Mouse (Mus musculus) liver, embryonic 15.5 days (tissue): Measurements from ENCODE around the gene Cped1. TPM values are rescaled to one million over a fixed set of nuclear protein-coding genes. Genes with fewer than 3 reads are reported as not detected.
A peak's percentile ranks its signal among the peaks of the same experiment; 100 is the strongest.

Experiments used
- ATAC-seq: fragments of 200-750 bp; cut with Nextera tagmentation; 2 replicates; pipeline ENCODE4 v1.8.0; 2017; ENCODE audit warnings: moderate number of reproducible peaks, mild to moderate bottlenecking, moderate library complexity; ENCODE audit not compliant: insufficient read depth
- H3K27ac ChIP-seq: fragments of 300-500 bp; sonication (generic); replicated peaks from 2 replicates; pipeline ENCODE4 v1.5.1; 2015; ENCODE audit warnings: mild to moderate bottlenecking, inconsistent platforms
- H3K27me3 ChIP-seq: fragments of 300-500 bp; sonication (generic); 2 replicates; pipeline ENCODE4 v1.6.1; 2015; ENCODE audit warnings: mild to moderate bottlenecking, inconsistent platforms
- H3K36me3 ChIP-seq: fragments of 300-500 bp; sonication (generic); replicated peaks from 2 replicates; pipeline ENCODE4 v1.6.1; 2015; ENCODE audit warnings: moderate library complexity, mild to moderate bottlenecking, inconsistent platforms
- H3K4me1 ChIP-seq: fragments of 300-500 bp; sonication (generic); replicated peaks from 2 replicates; pipeline ENCODE4 v1.6.1; 2015; ENCODE audit warnings: inconsistent platforms
- H3K4me2 ChIP-seq: fragments of 300-500 bp; sonication (generic); 2 replicates; pipeline ENCODE4 v1.6.1; 2015; ENCODE audit warnings: moderate library complexity, mild to moderate bottlenecking, inconsistent platforms
- H3K4me3 ChIP-seq: fragments of 300-500 bp; sonication (generic); replicated peaks from 2 replicates; pipeline ENCODE4 v1.5.1; 2015; ENCODE audit warnings: mild to moderate bottlenecking, inconsistent platforms
- H3K9ac ChIP-seq: fragments of 300-500 bp; sonication (generic); 2 replicates; pipeline ENCODE4 v1.6.1; 2015; ENCODE audit warnings: moderate library complexity, mild to moderate bottlenecking, inconsistent platforms
- H3K9me3 ChIP-seq: fragments of 300-500 bp; sonication (generic); replicated peaks from 2 replicates; pipeline ENCODE4 v1.6.1; 2016; ENCODE audit warnings: inconsistent platforms
- WGBS: fragments of 180-500 bp; shearing (Covaris S2); methylation state at CpG from one replicate; pipeline ENCODE4 v1.1.7; 2015; ENCODE audit warnings: mixed read lengths; ENCODE audit not compliant: insufficient replicate concordance; 5-methylcytosine and 5-hydroxymethylcytosine counted together
- polyA plus RNA-seq: library from polyadenylated mRNA; unstranded; fragments of >200 nt; fragmentation: Nextera tagmentation; extraction: Ambion mirVana; gene quantifications from 2 replicates; pipeline ENCODE4 v1.2.1, GENCODE M21; 2015

The Cped1 gene
- polyA plus RNA-seq, 1 experiment from 2014 or later, result 3.7 TPM

DNA sequence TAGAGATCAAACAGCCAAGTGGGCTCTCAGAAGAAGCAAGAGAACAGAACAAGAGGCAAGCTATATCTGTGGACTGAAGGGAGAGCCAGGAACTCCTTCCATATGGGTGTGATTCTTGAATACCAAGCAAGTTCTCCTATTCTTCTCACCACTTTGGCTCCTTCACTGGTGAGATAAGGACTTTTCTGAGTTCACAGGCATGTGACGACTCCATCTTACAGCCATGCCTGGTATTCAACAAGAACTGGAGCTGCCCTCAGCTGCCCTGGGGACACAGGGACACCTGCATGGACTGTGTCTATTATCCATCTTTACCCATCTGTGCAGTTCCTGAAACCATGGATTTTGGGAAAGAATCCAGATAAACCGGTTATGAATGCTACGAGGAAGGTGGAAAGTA lies 15.2 kb downstream of the Cped1 start:
- Histone ChIP-seq H3K4me1 (peaks cover 20% of the 10 kb centered on the region), H3K9ac (no peak overlapping the region), H3K4me2 (no peak overlapping the region), H3K4me3 (no peak overlapping the region), H3K9me3 (no peaks in the 10 kb centered on the region), H3K27ac (0 out of 2 replicates have a peak overlapping the region, but pooled peaks have one; percentile 0), H3K27me3 (no peaks in the 10 kb centered on the region), H3K36me3 (no peaks in the 10 kb centered on the region)
- no peak for ATAC-seq
- 63% methylated on average over 3 of the region's 3 CpGs for WGBS

DNA sequence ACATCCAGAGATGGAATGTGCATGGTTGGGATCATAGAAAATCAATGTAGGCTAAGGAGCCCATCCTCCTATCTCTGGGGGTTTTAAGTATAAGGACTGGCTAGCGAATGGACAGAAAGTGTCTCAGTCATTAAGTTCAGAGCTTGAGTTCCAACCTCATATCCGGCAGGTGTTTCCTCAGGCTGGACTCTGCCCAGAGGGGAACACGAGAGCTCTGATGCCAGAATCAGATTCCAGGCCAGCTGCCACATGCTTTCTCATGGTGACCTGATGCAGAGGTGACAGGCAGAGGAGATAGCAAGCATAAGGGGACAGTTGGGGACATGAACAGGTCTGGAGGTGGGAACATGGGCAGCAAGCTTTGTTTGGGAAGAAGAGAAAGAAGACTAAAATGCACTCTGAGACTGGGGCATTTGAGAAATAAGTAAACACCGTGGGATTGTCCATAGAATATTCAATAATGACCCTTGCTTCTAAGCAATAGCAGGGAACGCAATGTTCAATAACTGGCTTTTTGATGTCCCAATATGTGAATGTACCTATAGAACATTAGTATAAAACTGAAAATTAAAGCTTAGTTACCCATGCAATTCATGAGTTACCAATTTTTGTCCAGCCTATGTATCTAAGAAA lies 15.7 kb downstream of the Cped1 start:
- no peak overlapping the region for H3K27ac ChIP-seq
- no peak overlapping the region for H3K4me3 ChIP-seq
- H3K27me3 ChIP-seq, result no peaks in the 10 kb centered on the region
- H3K4me1 ChIP-seq, result peaks cover 20% of the 10 kb centered on the region
- no peak overlapping the region for H3K9ac ChIP-seq
- no peaks in the 10 kb centered on the region for H3K9me3 ChIP-seq
- no peaks in the 10 kb centered on the region for H3K36me3 ChIP-seq
- no peak overlapping the region for H3K4me2 ChIP-seq
- ATAC-seq, result no peak
- 53% methylated on average over 5 of the region's 5 CpGs for WGBS

DNA sequence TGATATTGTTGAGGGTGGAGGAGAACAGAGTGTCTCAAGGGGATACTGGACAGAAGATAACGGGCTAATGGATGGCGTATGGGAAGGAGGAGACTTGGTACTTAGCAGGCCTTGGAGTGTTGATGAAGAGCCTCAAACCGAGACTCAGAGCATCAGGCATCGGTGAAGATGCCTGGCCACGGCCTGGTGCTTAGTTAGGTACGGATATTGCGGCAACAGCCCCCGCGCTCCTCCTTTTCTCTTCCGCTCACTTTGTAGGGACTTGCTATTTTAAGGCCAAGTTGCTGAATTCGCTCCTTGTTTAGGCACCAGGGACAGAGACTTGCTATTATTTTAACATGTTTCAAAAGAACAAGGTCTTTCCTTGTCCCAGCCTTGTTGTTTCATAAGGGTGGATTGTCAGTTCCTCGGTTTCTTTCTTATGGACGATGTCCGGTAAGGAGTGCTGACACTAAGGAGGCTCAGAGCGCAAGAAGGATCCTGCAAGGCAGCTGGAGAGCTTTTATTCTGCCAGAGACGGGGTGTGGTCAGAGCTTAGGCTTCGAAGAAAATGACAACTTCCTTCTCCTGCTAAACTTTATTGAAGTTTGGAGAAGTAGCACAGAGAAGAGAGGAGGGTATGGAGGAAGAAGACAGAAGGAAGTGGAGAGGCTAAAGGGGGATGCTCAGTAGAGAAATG lies 16.9 kb downstream of the Cped1 start:
- Histone ChIP-seq H3K4me1 (peaks cover 20% of the 10 kb centered on the region), H3K36me3 (no peaks in the 10 kb centered on the region), H3K9me3 (no peaks in the 10 kb centered on the region), H3K27me3 (no peaks in the 10 kb centered on the region), H3K9ac (no peak overlapping the region), H3K27ac (no peak overlapping the region), H3K4me2 (no peak overlapping the region), H3K4me3 (no peak overlapping the region)
- WGBS, result 48% methylated on average over 17 of the region's 17 CpGs
- no peak for ATAC-seq

DNA sequence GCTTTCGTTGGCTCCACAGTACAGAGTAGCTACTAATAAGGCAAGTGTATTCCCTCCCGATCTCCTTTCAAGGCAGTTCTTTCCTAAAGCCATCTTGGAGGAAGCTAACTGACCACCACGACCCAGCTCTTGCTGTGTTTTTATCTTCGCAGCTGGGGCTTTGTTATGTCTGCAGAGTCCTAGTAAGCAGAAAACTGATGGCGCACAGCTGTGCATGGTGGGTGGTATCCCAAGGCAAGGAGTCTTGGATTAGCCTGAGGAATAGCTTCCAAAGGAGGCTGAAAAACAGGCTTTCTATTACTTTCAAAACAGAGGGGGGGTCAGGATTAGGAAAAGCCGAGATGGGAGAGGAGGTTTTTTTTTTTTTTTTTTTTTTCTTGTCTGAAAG lies 17.5 kb downstream of the Cped1 start:
- ATAC-seq, result no peak
- no peaks in the 10 kb centered on the region for H3K36me3 ChIP-seq
- no peak overlapping the region for H3K9ac ChIP-seq
- no peaks in the 10 kb centered on the region for H3K27me3 ChIP-seq
- no peak overlapping the region for H3K4me2 ChIP-seq
- peaks cover 17% of the 10 kb centered on the region for H3K4me1 ChIP-seq
- 27% methylated on average over 6 of the region's 6 CpGs for WGBS
- no peaks in the 10 kb centered on the region for H3K9me3 ChIP-seq
- H3K4me3 ChIP-seq, result no peak overlapping the region
- no peak overlapping the region for H3K27ac ChIP-seq

DNA sequence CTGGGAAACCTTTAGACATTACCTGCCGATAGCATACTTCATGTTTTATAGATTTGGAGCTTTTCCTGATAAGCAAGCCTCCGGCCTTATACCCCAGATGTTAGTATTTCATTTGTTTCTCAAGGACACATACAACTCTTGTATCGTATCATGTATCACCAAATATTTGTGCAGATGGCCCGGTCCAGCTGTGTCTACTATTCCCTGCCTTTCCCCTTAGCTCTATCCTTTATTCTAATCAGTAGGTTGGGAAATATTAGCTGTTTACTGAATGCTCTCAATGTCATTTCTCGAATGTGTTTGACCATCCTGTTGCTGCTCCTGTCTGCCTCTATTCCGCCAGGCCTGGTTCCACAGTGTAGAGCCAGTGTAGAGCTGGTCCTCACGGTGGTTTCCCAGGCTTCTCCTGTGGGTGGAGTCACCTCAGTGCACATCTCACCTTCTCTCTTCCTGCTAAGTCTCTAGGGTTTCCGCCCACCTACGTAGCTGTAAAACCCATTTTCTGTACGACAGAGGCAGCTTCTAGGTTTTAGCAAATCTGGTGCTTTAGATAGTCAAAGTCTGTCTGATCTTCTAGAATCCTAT lies 18.3 kb downstream of the Cped1 start:
- Histone ChIP-seq H3K4me1 (peaks cover 10% of the 10 kb centered on the region), H3K27me3 (no peaks in the 10 kb centered on the region), H3K9ac (no peak overlapping the region), H3K4me3 (no peak overlapping the region), H3K27ac (no peak overlapping the region), H3K36me3 (no peaks in the 10 kb centered on the region), H3K4me2 (no peak overlapping the region), H3K9me3 (no peaks in the 10 kb centered on the region)
- no peak for ATAC-seq
- 68% methylated on average over 10 of the region's 10 CpGs for WGBS

DNA sequence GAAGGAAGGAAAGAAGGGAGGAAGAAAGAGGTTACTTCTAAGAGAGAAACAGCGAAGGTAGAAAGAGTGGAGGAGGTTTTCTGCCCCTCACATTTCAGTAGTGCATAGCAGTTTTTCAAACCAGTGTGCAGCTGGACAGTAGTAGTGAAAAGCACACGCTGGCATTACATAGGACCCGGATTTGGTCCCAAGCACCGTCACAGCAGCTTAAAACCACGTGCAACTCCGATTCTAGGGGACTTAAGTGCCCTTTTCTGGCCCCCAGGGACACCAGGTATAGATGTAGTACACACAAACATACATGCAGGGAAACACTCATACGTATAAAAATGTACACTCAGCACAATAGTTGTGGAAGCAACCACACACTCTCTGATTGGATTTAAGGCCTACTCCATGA lies 22.6 kb downstream of the Cped1 start:
- H3K9ac ChIP-seq, result no peak overlapping the region
- no peak for ATAC-seq
- H3K27me3 ChIP-seq, result no peaks in the 10 kb centered on the region
- H3K4me2 ChIP-seq, result no peak overlapping the region
- no peaks in the 10 kb centered on the region for H3K36me3 ChIP-seq
- H3K27ac ChIP-seq, result no peak overlapping the region
- H3K4me3 ChIP-seq, result no peak overlapping the region
- H3K4me1 ChIP-seq, result no peaks in the 10 kb centered on the region; the same call in 1 of the 2 replicates
- 61% methylated on average over 7 of the region's 7 CpGs for WGBS
- H3K9me3 ChIP-seq, result no peaks in the 10 kb centered on the region

DNA sequence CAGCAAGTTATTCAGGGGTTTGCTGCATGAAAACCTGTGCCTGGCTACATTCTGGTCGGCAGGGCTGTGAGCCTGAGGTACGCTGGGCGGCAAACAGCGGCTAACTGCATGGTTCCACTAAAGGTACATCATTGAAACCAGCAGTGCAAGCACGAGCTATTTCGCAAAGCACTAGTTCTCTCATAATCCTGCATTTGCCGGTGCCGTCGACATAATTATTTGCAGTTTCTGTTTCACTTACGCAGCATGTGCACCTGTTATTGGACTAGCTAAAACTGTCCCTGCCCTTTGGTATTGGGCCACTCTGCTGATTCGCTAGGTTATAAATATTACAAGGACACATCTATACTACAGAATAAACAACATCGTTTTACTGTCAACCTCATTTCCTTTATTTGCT lies 24.5 kb downstream of the Cped1 start:
- ATAC-seq, result no peak
- Histone ChIP-seq H3K36me3 (no peaks in the 10 kb centered on the region), H3K27me3 (no peaks in the 10 kb centered on the region), H3K4me1 (no peaks in the 10 kb centered on the region; the same call in 1 of the 2 replicates), H3K4me2 (no peak overlapping the region), H3K27ac (no peak overlapping the region), H3K9me3 (no peaks in the 10 kb centered on the region), H3K9ac (no peak overlapping the region), H3K4me3 (no peak overlapping the region)
- WGBS, result 79% methylated on average over 12 of the region's 12 CpGs

DNA sequence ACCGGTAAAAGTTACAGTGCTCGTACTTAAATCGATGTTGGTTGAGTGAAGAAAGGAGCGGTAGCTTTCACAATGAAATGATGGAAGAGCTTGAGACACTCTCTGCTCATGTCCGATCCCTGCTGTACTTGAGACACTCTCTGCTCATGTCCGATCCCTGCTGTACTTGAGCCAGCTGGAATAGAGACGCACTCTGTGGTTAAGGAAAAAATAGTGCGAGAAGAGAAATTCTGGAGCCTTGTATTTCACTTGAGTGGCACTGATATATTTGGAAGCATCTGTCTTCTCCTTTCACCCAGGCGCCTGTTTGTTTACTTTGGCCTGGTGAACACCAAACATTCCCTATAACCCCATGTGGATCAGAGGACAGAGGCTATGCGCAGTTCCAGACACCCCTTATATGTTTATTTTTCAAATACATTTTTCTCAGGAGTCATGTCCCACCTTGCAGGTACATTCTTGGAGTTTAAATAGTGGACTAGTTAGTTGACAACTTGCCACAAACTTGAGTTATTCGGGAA lies 25.1 kb downstream of the Cped1 start:
- Histone ChIP-seq H3K36me3 (no peaks in the 10 kb centered on the region), H3K4me2 (no peak overlapping the region), H3K4me3 (no peak overlapping the region), H3K27ac (no peak overlapping the region), H3K9me3 (no peaks in the 10 kb centered on the region), H3K4me1 (no peaks in the 10 kb centered on the region; the same call in 1 of the 2 replicates), H3K9ac (no peak overlapping the region), H3K27me3 (no peaks in the 10 kb centered on the region)
- ATAC-seq, result no peak
- 77% methylated on average over 11 of the region's 11 CpGs for WGBS

DNA sequence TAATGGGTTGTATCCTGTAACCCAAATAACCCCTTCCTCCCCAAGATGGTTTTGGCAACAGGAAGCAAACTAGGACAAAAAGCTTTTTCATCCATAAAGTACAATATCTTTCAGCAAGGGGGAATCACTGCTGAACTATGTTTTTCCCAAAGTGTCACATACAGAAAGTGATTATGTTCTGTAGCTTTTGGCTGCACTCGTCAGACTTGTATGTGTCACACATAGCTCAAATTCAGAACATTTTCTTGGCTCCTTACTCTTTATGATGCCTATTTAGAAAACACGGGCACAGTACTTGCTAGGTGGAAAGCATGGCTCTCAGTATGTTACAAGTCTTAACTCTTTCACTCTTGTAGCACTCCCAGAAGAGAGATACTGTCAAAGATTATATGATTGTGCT lies 25.8 kb downstream of the Cped1 start:
- Histone ChIP-seq H3K4me1 (no peaks in the 10 kb centered on the region; the same call in 1 of the 2 replicates), H3K27ac (no peak overlapping the region), H3K9ac (no peak overlapping the region), H3K4me3 (no peak overlapping the region), H3K9me3 (no peaks in the 10 kb centered on the region), H3K4me2 (no peak overlapping the region), H3K36me3 (no peaks in the 10 kb centered on the region), H3K27me3 (no peaks in the 10 kb centered on the region)
- WGBS, result 57% methylated on average over 2 of the region's 2 CpGs
- no peak for ATAC-seq

DNA sequence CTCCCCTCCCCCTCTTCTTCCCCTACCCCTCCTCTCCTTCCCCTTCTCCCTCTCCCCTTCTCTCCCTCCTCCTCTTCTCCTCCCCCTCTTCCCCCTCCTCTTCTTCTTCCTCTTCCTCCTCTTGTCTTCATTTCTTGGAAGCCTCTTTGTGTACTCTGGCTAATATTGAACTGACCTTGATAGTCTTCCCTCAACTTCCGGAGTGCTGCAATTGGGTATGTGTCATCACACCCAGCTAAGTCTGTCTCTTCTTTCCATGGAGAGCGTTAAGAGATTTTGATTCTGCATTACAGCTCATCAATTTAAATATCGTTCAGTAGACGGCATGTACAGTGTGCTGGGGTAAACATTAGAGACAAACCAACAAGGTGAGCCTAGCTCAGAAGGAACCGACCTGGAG lies 26.4 kb downstream of the Cped1 start:
- Histone ChIP-seq H3K9ac (no peak overlapping the region), H3K27me3 (no peaks in the 10 kb centered on the region), H3K4me1 (no peaks in the 10 kb centered on the region; the same call in 1 of the 2 replicates), H3K4me2 (no peak overlapping the region), H3K9me3 (no peaks in the 10 kb centered on the region), H3K4me3 (no peak overlapping the region), H3K36me3 (no peaks in the 10 kb centered on the region), H3K27ac (no peak overlapping the region)
- WGBS, result 48% methylated on average over 5 of the region's 5 CpGs
- ATAC-seq, result 0 out of 2 replicates have a peak, but pooled peaks have one; percentile 25

DNA sequence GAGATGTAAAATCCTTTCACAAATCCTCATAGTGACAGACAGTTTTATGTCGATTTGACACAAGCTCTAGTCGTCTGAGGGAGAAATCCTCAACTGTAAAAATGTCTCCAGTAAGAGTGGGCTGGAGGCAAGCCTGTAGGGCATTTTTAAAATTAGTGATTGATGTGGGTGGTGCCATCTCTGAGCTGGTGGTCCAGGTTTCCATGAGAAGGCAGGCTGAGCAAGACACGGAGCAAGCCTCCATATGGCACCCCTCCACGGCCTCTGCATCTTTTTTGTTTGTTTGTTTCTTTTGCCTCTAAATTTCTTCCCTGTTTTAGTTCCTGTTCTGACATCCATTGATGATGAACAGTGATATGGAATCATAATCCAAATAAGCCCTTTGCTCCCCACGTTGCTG lies 26.8 kb downstream of the Cped1 start:
- 48% methylated on average over 5 of the region's 5 CpGs for WGBS
- no peak for ATAC-seq
- Histone ChIP-seq H3K4me3 (no peak overlapping the region), H3K9me3 (no peaks in the 10 kb centered on the region), H3K9ac (no peak overlapping the region), H3K27me3 (no peaks in the 10 kb centered on the region), H3K27ac (no peak overlapping the region), H3K4me2 (no peak overlapping the region), H3K4me1 (no peaks in the 10 kb centered on the region; the same call in 1 of the 2 replicates), H3K36me3 (no peaks in the 10 kb centered on the region)
